Mouse (Mus musculus) G1E (cell line): Measurements from ENCODE around the gene Zfp60.
"Not testable (repeated sequence)": the region's sequence is repeated elsewhere in the genome, so short reads cannot be mapped to it uniquely, and the experiment has no call there.

Experiments
- CTCF ChIP-seq: IDR thresholded peaks from 2 replicates; pipeline ENCODE4 v1.5.1; 2012; ENCODE audit warnings: low read depth, low read length, inconsistent platforms, mixed read lengths
- POLR2AphosphoS5 ChIP-seq: IDR thresholded peaks from 2 replicates; pipeline ENCODE4 v1.6.1; 2012; ENCODE audit warnings: low read depth, low read length, inconsistent platforms; ENCODE audit not compliant: insufficient replicate concordance

DNA sequence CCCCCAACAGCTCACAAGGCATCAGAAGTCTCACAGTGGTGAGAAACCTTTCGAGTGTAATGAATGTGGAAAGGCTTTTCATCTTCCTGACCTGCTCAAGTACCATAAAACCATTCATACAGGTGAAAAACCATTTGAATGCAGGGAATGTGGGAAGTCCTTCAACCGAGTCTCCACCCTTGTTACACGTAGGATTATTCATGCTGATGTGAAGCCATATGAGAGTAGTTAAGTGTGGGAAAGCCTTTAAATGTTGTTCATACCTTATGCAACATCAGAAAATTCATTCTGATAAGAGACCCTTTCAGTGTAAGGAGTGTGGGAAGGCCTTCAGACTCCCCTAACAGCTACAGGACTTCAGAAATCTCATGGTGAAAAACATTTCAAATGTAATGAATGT is 62.7 kb downstream of the Zfp60 start:
- not testable (repeated sequence) for TF ChIP-seq POLR2AphosphoS5, CTCF
